Comparison of ENCODE assay signal across 10 mouse cellular contexts in the genomic region with DNA sequence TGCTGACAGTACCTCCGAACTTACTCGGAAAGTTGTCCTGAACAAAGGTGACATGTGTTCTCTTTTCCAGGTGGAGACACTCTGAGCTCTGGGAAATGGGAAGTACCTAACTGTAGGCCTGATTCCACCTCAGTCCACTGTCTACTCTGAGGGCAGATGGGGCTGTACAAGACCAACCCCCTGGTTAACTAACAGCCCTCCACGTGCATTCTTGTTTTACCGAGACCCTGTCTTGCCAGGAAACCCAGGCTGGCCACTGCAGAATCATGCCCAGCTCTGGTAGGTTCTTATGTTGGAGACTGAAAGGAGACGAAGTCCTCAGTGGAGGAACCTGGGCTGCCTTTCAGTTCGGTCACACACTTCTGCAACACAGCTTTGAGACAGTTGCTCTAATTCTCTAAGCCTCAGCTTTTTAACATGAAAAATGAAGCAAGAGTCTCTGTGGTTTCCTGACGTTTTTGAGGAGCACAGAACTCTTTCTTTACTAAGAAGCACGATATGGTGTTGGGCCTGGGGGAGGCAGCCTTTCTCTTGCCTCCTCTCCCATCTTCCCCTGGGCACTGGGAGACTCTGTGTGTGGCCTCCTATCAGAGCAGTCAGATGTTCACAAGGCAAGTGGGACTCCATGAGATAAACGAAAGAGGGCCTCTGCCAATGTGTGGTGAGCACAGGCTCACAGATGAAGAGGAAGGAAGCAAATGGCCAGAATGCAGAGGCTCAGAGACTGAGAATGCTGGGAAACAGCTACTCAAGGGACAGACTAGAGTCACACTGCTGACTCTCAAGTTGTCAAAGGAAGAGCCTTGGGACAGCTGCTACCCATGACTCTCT. TPM values are rescaled to one million over a fixed set of nuclear protein-coding genes. Genes with fewer than 3 reads are reported as not detected.
DNase-seq lines count a peak whose midpoint lies in the region; TF ChIP-seq lines count a peak whose summit lies in the region.
"Had no signal": no experiment of that assay in that cellular context is flagged by ENCODE, and none has a peak within 500 bp of the region (broad histone marks: within the 10 kb centered on the region; RNA-seq: fewer than 3 reads in every experiment).

No protein-coding gene starts in this region.

- peaks cover 55% of the 10 kb centered on the region for H3K79me2 ChIP-seq in macrophage (ENCODE audit: inconsistent target)

- H3K27ac ChIP-seq in testis, adult 2 months (ENCODE audit: control insufficient read depth, insufficient read depth, low read depth, low read length): peak overlapping the region; percentile 30; the same call in 1 of the 2 replicates
- peak overlapping the region; percentile 95 for H3K27ac ChIP-seq in macrophage
- H3K27ac ChIP-seq: embryonic facial prominence, embryonic 12.5 days had no signal

- TF ChIP-seq CTCF in testis, adult 2 months (IDR thresholded peaks at IDR 0.05; ENCODE audit: control insufficient read depth, insufficient read depth, insufficient replicate concordance, low read depth, low read length): no peak

- H3K36me3 ChIP-seq in testis, adult 2 months (ENCODE audit: control insufficient read depth, insufficient read depth, low read length): no peaks in the 10 kb centered on the region
- H3K36me3 ChIP-seq in macrophage (ENCODE audit: inconsistent target): peaks cover 16% of the 10 kb centered on the region; the same call in 1 of the 2 replicates

- H3K27me3 ChIP-seq in testis, adult 2 months (ENCODE audit: control insufficient read depth, insufficient read depth, low read length): no peaks in the 10 kb centered on the region
- H3K27me3 ChIP-seq: embryonic facial prominence, embryonic 12.5 days had no signal

- TF ChIP-seq POLR2A in testis, adult 2 months (IDR thresholded peaks at IDR 0.05; ENCODE audit: control insufficient read depth, low read depth, low read length): no peak

- peak; percentile 96 for DNase-seq in heart, adult 11 months
- DNase-seq in heart, postnatal 4 days: no peak
- no peak for DNase-seq in testis, postnatal 10 days (ENCODE audit: low spot score)
- DNase-seq in cerebellum, adult 18-20 months: no peak
- no peak for DNase-seq in layer of hippocampus, postnatal 36 days
- no peak for DNase-seq in layer of hippocampus, adult 11-12 months (ENCODE audit: low spot score)

- H3K4me3 ChIP-seq in testis, adult 2 months (ENCODE audit: control insufficient read depth, low read depth, low read length): no peak overlapping the region
- H3K4me3 ChIP-seq in macrophage (ENCODE audit: inconsistent target): no peak overlapping the region
- H3K4me3 ChIP-seq: embryonic facial prominence, embryonic 12.5 days; myocyte had no signal

- WGBS in macrophage (ENCODE audit: missing documents): 13% methylated on average over 9 of the region's 9 CpGs

- no peaks in the 10 kb centered on the region for H3K4me1 ChIP-seq in testis, adult 2 months (ENCODE audit: control insufficient read depth, insufficient read depth, low read length)
- H3K4me1 ChIP-seq: embryonic facial prominence, embryonic 12.5 days had no signal

RNA-seq across cellular contexts. Expression of gene Tbc1d2b, which starts 33.2 kb away (rescaled TPM):
- total RNA-seq in heart, postnatal 4 days (2021): 10 to 100 TPM; 14.4 to 18.1 TPM
- 2.2 and 2.3 TPM in 2 replicates for polyA plus RNA-seq in testis, adult 2 months (2012; rRNA removed)
- total RNA-seq in macrophage (2018; cell fraction: chromatin; rRNA removed): 100 to 1,000 TPM; 104 to 459 (median 241) TPM
- total RNA-seq in macrophage (2018; cell fraction: cytosol; rRNA removed): 100 to 1,000 TPM in 2 of 26 experiments, 10 to 100 TPM in 24; 58.3 to 112 (median 76.4) TPM
- total RNA-seq in macrophage (2018; cell fraction: nucleus; rRNA removed): 100 to 1,000 TPM; 110 to 294 (median 189) TPM
- 31.2 to 52.4 TPM (median 52.4 TPM) in 3 replicates for polyA plus RNA-seq in macrophage (2018)
- total RNA-seq in layer of hippocampus, postnatal 36 days (2021): 1 to 10 TPM; 9.0 to 9.1 TPM
